Mouse (Mus musculus) heart, embryonic 16.5 days (tissue): ENCODE measurements around the gene Trim3. TPM values are rescaled to one million over a fixed set of nuclear protein-coding genes. Genes with fewer than 3 reads are reported as not detected.

Experiments used
- ATAC-seq: fragments of 200-750 bp; cut with Nextera tagmentation; replicated peaks from 2 replicates; pipeline ENCODE4 v1.8.0; 2017; ENCODE audit warnings: moderate number of reproducible peaks; ENCODE audit not compliant: insufficient read depth, low FRiP score; ENCODE audit errors: extremely low read depth
- H3K27ac ChIP-seq: fragments of 300-500 bp; sonication (generic); 2 replicates; pipeline ENCODE4 v1.5.1; 2014; ENCODE audit warnings: mild to moderate bottlenecking, low read length, control low read depth, moderate library complexity
- H3K27me3 ChIP-seq: fragments of 300-500 bp; sonication (generic); 2 replicates; pipeline ENCODE4 v1.6.1; 2014; ENCODE audit warnings: low read length, mixed read lengths; ENCODE audit not compliant: control insufficient read depth, insufficient read depth
- H3K36me3 ChIP-seq: fragments of 300-500 bp; sonication (generic); 2 replicates; pipeline ENCODE4 v1.6.1; 2014; ENCODE audit not compliant: control insufficient read depth, insufficient read depth
- H3K4me1 ChIP-seq: fragments of 300-500 bp; sonication (generic); 2 replicates; pipeline ENCODE4 v1.6.1; 2014; ENCODE audit warnings: low read length, mixed read lengths; ENCODE audit not compliant: control insufficient read depth, insufficient read depth
- H3K4me2 ChIP-seq: fragments of 300-500 bp; sonication (generic); 2 replicates; pipeline ENCODE4 v1.6.1; 2014; ENCODE audit warnings: low read depth, mild to moderate bottlenecking, control low read depth, low read length
- H3K4me3 ChIP-seq: fragments of 300-500 bp; sonication (generic); 2 replicates; pipeline ENCODE4 v1.5.1; 2014; ENCODE audit warnings: mild to moderate bottlenecking, control low read depth, low read length
- H3K9ac ChIP-seq: fragments of 300-500 bp; sonication (generic); 2 replicates; pipeline ENCODE4 v1.6.1; 2014; ENCODE audit warnings: low read length, control low read depth
- H3K9me3 ChIP-seq: fragments of 300-500 bp; sonication (generic); replicated peaks from 2 replicates; pipeline ENCODE4 v1.6.1; 2016; ENCODE audit warnings: low read length; ENCODE audit not compliant: control insufficient read depth
- WGBS: fragments of 180-500 bp; shearing (Covaris S2); extraction: QIAGEN DNeasy Blood & Tissue Kit; methylation state at CpG from one replicate; pipeline ENCODE4 v1.1.7; 2014; 5-methylcytosine and 5-hydroxymethylcytosine counted together
- polyA plus RNA-seq: library from polyadenylated mRNA; unstranded; fragments of >200 nt; fragmentation: Nextera tagmentation; extraction: Ambion mirVana; gene quantifications from 2 replicates; pipeline ENCODE4 v1.2.1, GENCODE M21; 2015

The Trim3 gene
- polyA plus RNA-seq, 1 experiment from 2014 or later = 32.9 TPM

DNA sequence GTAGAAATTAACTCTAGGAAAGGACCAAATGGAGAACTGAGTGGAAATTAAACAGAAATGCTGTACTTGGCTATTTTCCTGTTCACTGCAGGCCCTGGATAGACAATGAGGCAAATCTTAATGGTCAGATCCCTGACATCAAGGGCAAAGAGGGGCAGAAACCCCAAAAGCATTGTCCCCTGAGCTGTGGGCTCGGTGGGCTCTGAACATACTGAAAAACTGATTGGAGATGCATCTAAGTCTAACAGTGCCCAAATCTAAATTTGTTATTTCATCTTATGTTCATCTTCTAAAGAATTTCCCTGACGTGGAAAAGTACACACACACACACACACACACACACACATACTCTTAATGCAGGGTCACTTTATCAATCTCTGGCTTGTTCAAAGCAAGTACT lies 51.4 kb downstream of the Trim3 start:
- Histone ChIP-seq H3K27me3 (no peaks in the 10 kb centered on the region), H3K4me3 (peak overlapping the region; percentile 85), H3K4me2 (peak overlapping the region; percentile 69), H3K9ac (peak overlapping the region; percentile 83), H3K36me3 (no peaks in the 10 kb centered on the region), H3K27ac (peak overlapping the region; percentile 86), H3K9me3 (no peaks in the 10 kb centered on the region), H3K4me1 (peaks cover 7% of the 10 kb centered on the region)
- ATAC-seq = no peak
- 60% methylated on average over 2 of the region's 2 CpGs for WGBS

DNA sequence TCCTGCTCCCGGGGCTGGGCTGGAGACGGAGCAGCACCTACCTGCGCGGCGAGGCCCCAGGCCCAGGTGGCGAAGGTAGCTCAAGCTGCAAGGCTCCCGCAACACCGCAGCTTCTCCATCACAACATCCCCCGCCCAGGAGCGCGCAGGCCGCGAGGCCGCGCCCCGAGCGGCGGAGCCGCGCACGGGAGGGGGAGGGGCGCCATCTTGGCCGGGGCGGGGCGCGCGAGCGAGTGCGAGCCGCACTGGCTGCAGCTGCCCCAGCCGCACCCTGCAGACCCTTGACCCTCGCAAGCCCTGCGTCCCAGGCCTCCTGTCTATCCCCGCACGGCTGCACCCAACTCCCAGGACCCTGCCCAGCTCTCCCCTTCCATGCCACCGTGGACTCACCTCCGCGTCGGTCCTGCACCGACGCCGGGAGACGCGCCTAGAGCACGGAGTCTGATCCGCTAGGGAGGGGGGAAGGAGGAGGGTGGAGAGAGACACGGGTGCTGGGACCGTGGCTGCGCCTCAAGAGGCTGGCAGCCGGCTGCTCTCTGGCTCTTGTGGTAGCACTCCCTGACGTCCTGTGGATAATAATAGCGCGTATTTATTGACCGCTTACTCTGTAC lies 52.2 kb downstream of the Trim3 start, which contains the start of gene Apbb1:
Gene Apbb1 (minus strand): TSS at position 560 of the 610 bp plus-strand sequence.
- Histone ChIP-seq H3K27ac (peak within 1 kb of the TSS; percentile 86), H3K36me3 (no peaks in the 10 kb centered on the region), H3K4me2 (peak within 1 kb of the TSS; percentile 69), H3K9me3 (no peaks in the 10 kb centered on the region), H3K4me3 (peak within 1 kb of the TSS; percentile 85), H3K9ac (peak within 1 kb of the TSS; percentile 83), H3K27me3 (no peaks in the 10 kb centered on the region), H3K4me1 (peaks cover 7% of the 10 kb centered on the region)
- WGBS = under 1% methylated on average over 47 of the region's 54 CpGs
- peak; percentile 95 for ATAC-seq

DNA sequence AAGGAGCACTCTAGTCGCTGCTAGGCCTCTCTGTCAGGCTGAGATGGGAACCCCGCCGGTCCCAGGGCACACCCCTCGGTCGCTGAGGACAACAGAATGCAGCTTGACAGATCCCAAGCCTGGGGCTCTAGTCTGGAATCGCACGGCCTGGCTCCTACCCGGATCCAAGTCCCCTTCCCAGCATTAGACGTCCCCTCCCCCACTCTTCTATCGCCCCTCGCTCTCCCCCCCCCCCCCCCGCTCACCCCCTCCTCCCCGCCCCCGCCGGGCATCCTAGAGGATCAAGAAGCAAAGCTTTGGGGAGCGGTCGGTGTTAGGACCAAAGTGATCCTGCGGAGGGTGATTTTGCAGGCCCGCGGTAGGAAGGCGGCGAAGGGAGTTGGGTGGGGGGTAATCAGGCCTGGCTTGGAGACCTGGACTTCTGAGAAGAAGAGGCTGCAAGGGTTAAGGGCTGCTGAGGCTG lies 52.7 kb downstream of the Trim3 start:
- peaks cover 7% of the 10 kb centered on the region for H3K4me1 ChIP-seq
- peak overlapping the region; percentile 86 for H3K27ac ChIP-seq
- H3K27me3 ChIP-seq = no peaks in the 10 kb centered on the region
- peak overlapping the region; percentile 83 for H3K9ac ChIP-seq
- ATAC-seq = peak; percentile 19; the same call in 1 of the 2 replicates
- 2% methylated on average over 18 of the region's 22 CpGs for WGBS
- no peaks in the 10 kb centered on the region for H3K36me3 ChIP-seq
- peak overlapping the region; percentile 85 for H3K4me3 ChIP-seq
- no peaks in the 10 kb centered on the region for H3K9me3 ChIP-seq
- H3K4me2 ChIP-seq = peak overlapping the region; percentile 69

DNA sequence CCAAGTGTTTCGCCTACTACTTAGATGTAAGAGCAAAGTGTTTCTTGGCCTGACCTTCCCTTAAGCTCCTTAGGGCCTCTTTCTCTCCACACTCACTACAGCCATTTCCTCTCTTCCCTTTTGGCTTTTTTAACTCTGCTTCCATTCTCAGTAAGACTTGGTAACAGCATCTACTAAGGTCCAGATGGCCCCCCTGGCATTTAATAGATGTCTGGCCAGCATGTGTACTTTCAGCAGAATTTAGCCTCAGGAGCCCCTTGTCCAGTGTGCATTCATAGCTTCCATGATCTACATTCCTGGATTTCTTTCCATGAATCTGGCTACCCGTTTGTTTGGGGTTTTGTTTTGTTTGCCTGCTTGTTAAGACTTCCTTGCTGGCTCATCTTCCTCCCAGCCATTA lies 54.9 kb downstream of the Trim3 start:
- WGBS = 78% methylated on average over 2 of the region's 2 CpGs
- Histone ChIP-seq H3K27ac (no peak overlapping the region), H3K36me3 (peaks cover 1% of the 10 kb centered on the region; the same call in 1 of the 2 replicates), H3K27me3 (no peaks in the 10 kb centered on the region), H3K4me1 (peaks cover 7% of the 10 kb centered on the region), H3K4me3 (no peak overlapping the region), H3K9me3 (no peaks in the 10 kb centered on the region), H3K4me2 (no peak overlapping the region), H3K9ac (no peak overlapping the region)
- ATAC-seq = no peak

DNA sequence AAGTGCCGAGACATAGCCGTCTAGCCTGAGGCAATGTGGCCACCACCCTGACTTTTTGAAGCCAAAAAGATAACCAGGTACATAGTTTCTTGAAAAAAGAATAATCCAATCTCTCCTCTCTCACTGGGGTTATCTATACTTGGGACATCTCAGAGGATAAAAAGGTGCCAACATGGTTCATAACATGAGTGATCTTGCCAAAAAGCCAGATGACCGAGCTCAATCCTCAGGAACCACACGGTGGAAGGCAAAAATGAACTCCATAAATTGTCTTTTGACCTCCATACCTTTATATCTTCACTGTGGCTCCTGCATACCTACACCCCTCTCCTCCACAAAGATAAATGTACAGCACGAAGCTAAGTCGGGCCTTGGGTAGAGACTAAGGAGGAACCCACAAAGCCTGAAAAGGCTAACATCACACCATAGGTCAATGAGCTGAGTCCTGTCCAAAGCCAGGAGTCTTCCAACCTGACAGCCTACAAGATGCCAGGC lies 55.9 kb downstream of the Trim3 start:
- H3K4me1 ChIP-seq = peaks cover 7% of the 10 kb centered on the region
- no peak overlapping the region for H3K27ac ChIP-seq
- H3K36me3 ChIP-seq = peaks cover 4% of the 10 kb centered on the region; the same call in 1 of the 2 replicates
- ATAC-seq = no peak
- no peak overlapping the region for H3K9ac ChIP-seq
- H3K9me3 ChIP-seq = no peaks in the 10 kb centered on the region
- H3K4me3 ChIP-seq = no peak overlapping the region
- H3K27me3 ChIP-seq = no peaks in the 10 kb centered on the region
- H3K4me2 ChIP-seq = no peak overlapping the region
- 84% methylated on average over 6 of the region's 6 CpGs for WGBS

DNA sequence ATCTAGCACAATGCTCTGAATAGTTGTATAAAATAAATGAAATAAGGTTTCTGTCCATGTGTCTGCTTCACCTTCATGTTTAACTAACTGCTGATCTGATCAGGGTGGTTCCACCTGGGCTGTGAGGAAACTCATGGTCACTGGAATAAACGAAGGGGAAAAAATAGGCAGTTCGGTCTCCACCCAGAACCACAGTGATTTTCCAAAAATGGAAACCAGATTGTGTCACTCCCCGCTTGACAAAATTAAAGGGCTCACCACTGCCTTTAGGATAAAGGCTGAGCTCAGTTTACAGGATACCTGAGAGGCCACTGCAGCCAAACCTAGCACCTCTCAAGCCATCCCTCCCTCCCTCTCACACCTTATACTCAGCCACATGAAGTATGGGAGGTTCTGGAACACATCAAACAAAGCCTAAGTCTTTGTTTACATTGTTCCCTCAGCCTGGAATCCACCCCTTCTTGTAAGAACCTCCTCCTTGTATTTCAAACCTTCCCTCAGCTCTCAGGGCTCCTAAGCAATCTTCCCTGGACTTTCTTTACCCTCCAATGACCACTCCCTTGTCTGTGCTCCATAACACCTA lies 57.1 kb downstream of the Trim3 start:
- H3K9ac ChIP-seq = no peak overlapping the region
- H3K9me3 ChIP-seq = no peaks in the 10 kb centered on the region
- H3K4me1 ChIP-seq = peaks cover 7% of the 10 kb centered on the region
- H3K27ac ChIP-seq = no peak overlapping the region
- H3K4me2 ChIP-seq = no peak overlapping the region
- H3K36me3 ChIP-seq = peaks cover 4% of the 10 kb centered on the region; the same call in 1 of the 2 replicates
- 50% methylated on average over 3 of the region's 3 CpGs for whole genome bisulfite sequencing
- no peaks in the 10 kb centered on the region for H3K27me3 ChIP-seq
- no peak overlapping the region for H3K4me3 ChIP-seq
- ATAC-seq = no peak

DNA sequence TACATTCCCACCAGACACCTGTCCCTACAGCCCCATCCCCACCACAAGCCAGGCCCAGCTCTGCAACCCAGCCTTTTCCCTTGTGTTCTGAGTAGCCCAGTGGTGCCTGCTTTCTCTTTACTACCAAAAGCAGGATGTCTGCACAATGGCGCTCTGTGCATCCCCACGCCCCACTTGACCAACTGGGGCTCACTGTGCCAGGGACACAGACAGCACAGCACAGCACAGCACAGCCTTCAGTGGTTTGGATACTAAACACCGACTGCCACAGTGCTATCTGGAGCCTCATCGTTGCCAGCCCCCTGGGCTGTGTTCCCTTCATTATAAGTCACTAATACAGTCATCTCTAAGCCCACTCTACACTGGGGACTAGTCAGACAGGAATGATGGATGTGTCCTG lies 58.8 kb downstream of the Trim3 start:
- Histone ChIP-seq H3K27ac (no peak overlapping the region), H3K4me3 (no peak overlapping the region), H3K9ac (no peak overlapping the region), H3K4me1 (peaks cover 12% of the 10 kb centered on the region), H3K9me3 (no peaks in the 10 kb centered on the region), H3K4me2 (no peak overlapping the region), H3K27me3 (no peaks in the 10 kb centered on the region), H3K36me3 (peaks cover 4% of the 10 kb centered on the region; the same call in 1 of the 2 replicates)
- 81% methylated on average over 4 of the region's 4 CpGs for WGBS
- ATAC-seq = no peak

DNA sequence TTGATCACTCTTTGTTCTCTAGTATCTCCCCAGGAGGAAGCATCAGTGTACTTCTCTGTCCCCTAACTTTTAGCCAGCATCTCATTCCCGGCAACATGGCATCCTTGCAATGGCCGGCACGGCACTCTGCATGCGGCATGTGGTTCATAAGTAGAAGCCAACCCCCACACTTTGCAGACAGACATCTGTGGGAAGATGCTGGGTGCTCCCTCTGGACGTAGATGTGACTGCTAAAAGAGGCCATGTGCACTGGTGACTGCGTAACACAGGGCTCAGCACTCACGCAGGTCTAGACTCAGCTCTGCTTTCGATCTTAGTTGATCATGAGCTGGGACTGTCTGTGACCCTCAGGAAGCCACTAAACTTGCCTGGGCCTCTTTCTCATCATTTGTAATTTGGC lies 60.4 kb downstream of the Trim3 start:
- no peaks in the 10 kb centered on the region for H3K9me3 ChIP-seq

DNA sequence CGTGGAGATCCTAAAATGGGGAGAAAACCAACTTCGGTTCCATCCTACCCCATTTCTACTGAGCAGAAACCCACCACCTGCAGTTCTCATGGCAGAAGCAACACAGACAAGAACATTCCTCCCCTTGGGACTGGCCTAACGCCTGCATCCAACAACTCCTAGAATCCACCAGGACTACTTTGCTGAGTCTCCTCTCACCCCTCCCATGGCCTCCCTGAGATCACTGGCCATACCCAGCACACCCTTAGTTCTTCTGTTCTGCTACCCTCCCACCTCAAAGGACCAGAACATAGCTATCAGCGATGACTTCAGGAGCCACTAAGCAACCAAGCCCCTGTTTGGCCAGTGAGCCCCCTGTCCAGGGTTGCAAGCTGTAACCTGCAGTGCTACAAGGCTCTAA lies 62.6 kb downstream of the Trim3 start:
- Histone ChIP-seq H3K9me3 (no peaks in the 10 kb centered on the region), H3K9ac (no peak overlapping the region), H3K4me1 (peaks cover 12% of the 10 kb centered on the region), H3K4me2 (no peak overlapping the region), H3K36me3 (peaks cover 12% of the 10 kb centered on the region), H3K27ac (no peak overlapping the region), H3K27me3 (no peaks in the 10 kb centered on the region), H3K4me3 (no peak overlapping the region)
- no peak for ATAC-seq
- WGBS = 73% methylated on average over 4 of the region's 4 CpGs

More for the DNA sequence above, 60.4 kb downstream of the Trim3 start:
- peaks cover 12% of the 10 kb centered on the region for H3K4me1 ChIP-seq
- H3K27ac ChIP-seq = no peak overlapping the region
- ATAC-seq = no peak
- peaks cover 4% of the 10 kb centered on the region; the same call in 1 of the 2 replicates for H3K36me3 ChIP-seq
- no peak overlapping the region for H3K4me2 ChIP-seq
- no peaks in the 10 kb centered on the region for H3K27me3 ChIP-seq
- no peak overlapping the region for H3K4me3 ChIP-seq
- H3K9ac ChIP-seq = no peak overlapping the region
- 91% methylated on average over 8 of the region's 8 CpGs for WGBS
